Mouse (Mus musculus): ENCODE data around the gene Dnah2. TPM values are rescaled to one million over a fixed set of nuclear protein-coding genes. Genes with fewer than 3 reads are reported as not detected.
"Not testable (repeated sequence)": the region's sequence is repeated elsewhere in the genome, so short reads cannot be mapped to it uniquely, and the experiment has no call there.

The Dnah2 gene
- polyA plus RNA-seq, 1 experiment from 2014 or later, result 0.20 TPM

DNA sequence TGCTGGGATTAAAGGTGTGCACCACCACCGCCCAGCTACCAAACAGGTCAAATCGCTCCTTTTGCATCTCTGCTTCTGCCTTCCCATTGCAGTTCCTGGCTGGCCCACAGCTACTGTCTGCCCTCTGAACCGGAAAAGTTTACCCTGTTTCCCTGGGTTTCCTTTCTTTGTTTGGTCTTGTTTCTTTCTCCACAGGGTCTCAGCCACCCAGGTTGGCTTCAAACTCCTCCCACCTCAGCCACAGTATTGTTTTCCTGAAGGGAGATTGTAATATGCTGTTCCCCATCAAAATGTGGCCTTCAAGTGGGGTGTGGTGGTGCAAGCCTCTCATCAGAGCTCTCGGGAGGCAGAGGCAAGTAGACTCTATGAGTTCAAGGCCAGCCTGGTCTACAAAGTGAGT, 2.4 kb upstream of the Dnah2 start:
- no peak overlapping the region for H3K4me3 ChIP-seq (replicated peaks)
- no peak overlapping the region for H3K4me2 ChIP-seq
- no peaks in the 10 kb centered on the region for H3K36me3 ChIP-seq (replicated peaks)
- no peak overlapping the region for H3K27ac ChIP-seq (replicated peaks)
- peaks cover 72% of the 10 kb centered on the region for H3K27me3 ChIP-seq
- 49% methylated on average over 4 of the region's 4 CpGs for WGBS (ENCODE audit: insufficient replicate concordance)
- no peak overlapping the region for H3K9ac ChIP-seq
- ATAC-seq (ENCODE audit: insufficient read depth), result no peak
- no peaks in the 10 kb centered on the region for H3K9me3 ChIP-seq (replicated peaks)
- peaks cover 16% of the 10 kb centered on the region for H3K4me1 ChIP-seq (replicated peaks)

- ATAC-seq (ENCODE audit: insufficient read depth), result no peak
- no peaks in the 10 kb centered on the region for H3K36me3 ChIP-seq (replicated peaks)
- WGBS (ENCODE audit: insufficient replicate concordance), result 3% methylated on average over 15 of the region's 15 CpGs
- peak overlapping the region; percentile 82 for H3K4me2 ChIP-seq
- peak overlapping the region; percentile 49 for H3K4me3 ChIP-seq (replicated peaks)
- H3K4me1 ChIP-seq (replicated peaks), result peaks cover 20% of the 10 kb centered on the region
- H3K27me3 ChIP-seq, result peaks cover 67% of the 10 kb centered on the region
- no peak overlapping the region for H3K27ac ChIP-seq (replicated peaks)
- no peaks in the 10 kb centered on the region for H3K9me3 ChIP-seq (replicated peaks)
- peak overlapping the region; percentile 46 for H3K9ac ChIP-seq
These were observed 1.8 kb downstream of the Dnah2 start for GRCm38 (mm10) chr11:69547071-69547470.

- peaks cover 20% of the 10 kb centered on the region for H3K4me1 ChIP-seq (replicated peaks)
- H3K9me3 ChIP-seq (replicated peaks), result no peaks in the 10 kb centered on the region
- peak; percentile 25 for ATAC-seq (ENCODE audit: insufficient read depth)
- H3K4me3 ChIP-seq (replicated peaks), result peak overlapping the region; percentile 49
- H3K27me3 ChIP-seq, result peaks cover 63% of the 10 kb centered on the region
- no peaks in the 10 kb centered on the region for H3K36me3 ChIP-seq (replicated peaks)
- no peak overlapping the region for H3K27ac ChIP-seq (replicated peaks)
- WGBS (ENCODE audit: insufficient replicate concordance), result under 1% methylated on average over 44 of the region's 44 CpGs
- H3K4me2 ChIP-seq, result peak overlapping the region; percentile 82
- peak overlapping the region; percentile 46 for H3K9ac ChIP-seq
These were observed 2.4 kb downstream of the Dnah2 start for GRCm38 (mm10) chr11:69546423-69547053.

GRCm38 (mm10) chr11:69545957-69546356, 3.0 kb downstream of the Dnah2 start:
- Histone ChIP-seq H3K27ac (replicated peaks) (no peak overlapping the region), H3K9ac (no peak overlapping the region), H3K4me3 (replicated peaks) (peak overlapping the region; percentile 49), H3K36me3 (replicated peaks) (no peaks in the 10 kb centered on the region), H3K27me3 (peaks cover 60% of the 10 kb centered on the region), H3K4me2 (peak overlapping the region; percentile 82), H3K4me1 (replicated peaks) (peaks cover 20% of the 10 kb centered on the region), H3K9me3 (replicated peaks) (no peaks in the 10 kb centered on the region)
- 23% methylated on average over 7 of the region's 7 CpGs for WGBS (ENCODE audit: insufficient replicate concordance)
- no peak for ATAC-seq (ENCODE audit: insufficient read depth)

- Histone ChIP-seq H3K27ac (replicated peaks) (no peak overlapping the region), H3K9me3 (replicated peaks) (no peaks in the 10 kb centered on the region), H3K27me3 (peaks cover 42% of the 10 kb centered on the region), H3K36me3 (replicated peaks) (no peaks in the 10 kb centered on the region), H3K4me2 (no peak overlapping the region), H3K9ac (no peak overlapping the region), H3K4me1 (replicated peaks) (peaks cover 23% of the 10 kb centered on the region), H3K4me3 (replicated peaks) (no peak overlapping the region)
- no peak for ATAC-seq (ENCODE audit: insufficient read depth)
- WGBS (ENCODE audit: insufficient replicate concordance), result 62% methylated on average over 3 of the region's 3 CpGs
These were observed 5.3 kb downstream of the Dnah2 start for GRCm38 (mm10) chr11:69543598-69543997.

DNA sequence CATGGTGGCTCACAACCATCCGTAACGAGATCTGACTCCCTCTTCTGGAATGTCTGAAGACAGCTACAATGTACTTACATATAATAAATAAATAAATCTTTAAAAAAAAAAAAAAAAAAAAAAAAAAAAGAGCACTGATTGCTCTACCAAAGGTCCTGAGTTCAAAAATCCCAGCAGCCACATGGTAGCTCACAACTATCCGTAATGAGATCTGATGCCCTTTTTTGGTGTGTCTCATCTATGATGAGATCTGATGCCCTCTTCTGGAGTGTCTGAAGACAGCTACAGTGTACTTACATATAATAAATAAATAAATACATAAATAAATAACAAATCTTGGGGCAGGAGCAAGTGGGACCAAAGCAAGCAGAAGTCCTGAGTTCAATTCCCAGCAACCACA, 7.2 kb downstream of the Dnah2 start:
- peaks cover 23% of the 10 kb centered on the region for H3K27me3 ChIP-seq
- H3K9me3 ChIP-seq (replicated peaks); H3K27ac ChIP-seq (replicated peaks); H3K9ac ChIP-seq; ATAC-seq (ENCODE audit: insufficient read depth); H3K36me3 ChIP-seq (replicated peaks); H3K4me2 ChIP-seq; H3K4me3 ChIP-seq (replicated peaks): not testable (repeated sequence)
- peaks cover 21% of the 10 kb centered on the region for H3K4me1 ChIP-seq (replicated peaks)
- WGBS (ENCODE audit: insufficient replicate concordance), result 50% methylated on average over 1 of the region's 3 CpGs

DNA sequence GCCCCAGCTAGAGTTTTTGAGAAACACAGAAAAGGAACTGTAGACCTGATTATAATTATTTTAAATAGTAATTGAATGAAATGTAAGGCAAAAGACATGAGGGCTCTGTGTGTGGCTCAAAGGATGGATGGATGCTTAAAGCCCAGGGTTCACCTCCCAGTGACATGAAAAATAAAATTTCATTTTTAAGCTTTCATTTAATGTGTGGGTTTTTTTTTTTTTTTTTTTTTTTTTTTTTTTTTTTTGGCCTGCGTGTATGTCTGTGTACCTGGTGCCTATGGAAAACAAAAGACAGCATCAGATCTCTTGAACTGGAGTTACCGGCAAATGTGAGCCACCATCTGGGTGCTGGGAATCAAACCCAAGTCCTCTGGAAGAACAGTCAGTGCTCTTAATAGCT, 8.2 kb downstream of the Dnah2 start:
- Histone ChIP-seq H3K27me3 (peaks cover 13% of the 10 kb centered on the region), H3K4me1 (replicated peaks) (peaks cover 12% of the 10 kb centered on the region; the same call in 1 of the 2 replicates), H3K4me3 (replicated peaks) (no peak overlapping the region), H3K9me3 (replicated peaks) (no peaks in the 10 kb centered on the region), H3K4me2 (no peak overlapping the region), H3K9ac (no peak overlapping the region), H3K27ac (replicated peaks) (no peak overlapping the region), H3K36me3 (replicated peaks) (no peaks in the 10 kb centered on the region)
- WGBS (ENCODE audit: insufficient replicate concordance), result 67% methylated on average over 2 of the region's 2 CpGs
- no peak for ATAC-seq (ENCODE audit: insufficient read depth)

GRCm38 (mm10) chr11:69534990-69535389, 13.9 kb downstream of the Dnah2 start:
- ATAC-seq (ENCODE audit: insufficient read depth), result no peak
- Histone ChIP-seq H3K27ac (replicated peaks) (no peak overlapping the region), H3K27me3 (0 out of 2 replicates have a peak, but pooled peaks cover under 1% of the 10 kb centered on the region), H3K4me1 (replicated peaks) (peaks cover 12% of the 10 kb centered on the region; the same call in 1 of the 2 replicates), H3K36me3 (replicated peaks) (no peaks in the 10 kb centered on the region), H3K4me2 (no peak overlapping the region), H3K9ac (no peak overlapping the region), H3K9me3 (replicated peaks) (no peaks in the 10 kb centered on the region), H3K4me3 (replicated peaks) (no peak overlapping the region)
- WGBS (ENCODE audit: insufficient replicate concordance), result 40% methylated on average over 1 of the region's 1 CpGs

DNA sequence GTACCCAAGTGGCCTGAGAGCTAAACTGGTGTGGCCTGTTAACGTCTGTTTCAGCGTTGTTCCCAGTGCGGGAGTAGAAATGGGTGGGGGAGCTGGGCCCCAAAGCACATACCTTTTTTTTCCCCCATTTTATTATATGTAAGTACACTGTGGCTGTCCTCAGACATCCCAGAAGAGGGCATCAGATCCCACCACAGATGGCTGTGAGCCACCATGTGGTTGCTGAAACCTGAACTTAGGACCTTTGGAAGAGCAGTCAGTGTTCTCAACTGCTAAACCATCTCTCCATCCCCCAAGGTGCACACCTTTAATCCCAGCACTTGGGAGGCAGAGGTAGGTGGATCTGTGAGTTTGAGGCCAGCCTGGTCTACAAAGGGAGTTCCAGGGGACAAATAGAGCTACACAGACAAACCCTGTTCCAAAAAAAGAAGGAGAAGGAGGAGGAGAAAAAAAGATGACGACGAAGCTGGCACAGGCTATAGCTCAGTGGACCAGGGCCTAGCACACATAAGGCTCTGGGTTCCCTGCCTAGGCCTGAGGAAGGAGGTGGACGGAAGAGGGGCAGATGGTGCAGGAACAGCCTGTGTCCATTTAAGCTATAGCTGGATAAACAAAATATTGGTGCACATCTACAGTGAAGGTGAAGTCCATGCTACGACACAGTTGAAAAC, 16.3 kb downstream of the Dnah2 start:
- WGBS (ENCODE audit: insufficient replicate concordance), result 66% methylated on average over 7 of the region's 7 CpGs
- H3K9me3 ChIP-seq (replicated peaks), result no peaks in the 10 kb centered on the region
- peaks cover 22% of the 10 kb centered on the region for H3K27me3 ChIP-seq
- H3K27ac ChIP-seq (replicated peaks), result no peak overlapping the region
- no peaks in the 10 kb centered on the region for H3K36me3 ChIP-seq (replicated peaks)
- H3K4me3 ChIP-seq (replicated peaks), result no peak overlapping the region
- ATAC-seq (ENCODE audit: insufficient read depth), result no peak
- peaks cover 1% of the 10 kb centered on the region; the same call in 1 of the 2 replicates for H3K4me1 ChIP-seq (replicated peaks)
- H3K4me2 ChIP-seq, result no peak overlapping the region
- H3K9ac ChIP-seq, result no peak overlapping the region

GRCm38 (mm10) chr11:69530755-69531154, 18.2 kb downstream of the Dnah2 start:
- H3K27ac ChIP-seq (replicated peaks); ATAC-seq (ENCODE audit: insufficient read depth); H3K9me3 ChIP-seq (replicated peaks); H3K9ac ChIP-seq; H3K4me3 ChIP-seq (replicated peaks); H3K36me3 ChIP-seq (replicated peaks); H3K4me1 ChIP-seq (replicated peaks); H3K4me2 ChIP-seq: not testable (repeated sequence)
- 63% methylated on average over 6 of the region's 6 CpGs for WGBS (ENCODE audit: insufficient replicate concordance)
- H3K27me3 ChIP-seq, result peaks cover 40% of the 10 kb centered on the region

GRCm38 (mm10) chr11:69530281-69530680, 18.6 kb downstream of the Dnah2 start:
- peaks cover 45% of the 10 kb centered on the region for H3K27me3 ChIP-seq
- not testable (repeated sequence) for H3K4me3 ChIP-seq (replicated peaks); H3K9me3 ChIP-seq (replicated peaks); H3K4me2 ChIP-seq; H3K27ac ChIP-seq (replicated peaks); H3K36me3 ChIP-seq (replicated peaks); H3K4me1 ChIP-seq (replicated peaks); H3K9ac ChIP-seq; ATAC-seq (ENCODE audit: insufficient read depth)
- 66% methylated on average over 3 of the region's 3 CpGs for WGBS (ENCODE audit: insufficient replicate concordance)
